Mouse (Mus musculus): ENCODE results near the gene Noto. TPM values are rescaled to one million over a fixed set of nuclear protein-coding genes. Genes with fewer than 3 reads are reported as not detected.

The Noto gene
- not detected in 2 replicates for polyA plus RNA-seq (2012; rRNA removed)

GRCm38 (mm10) chr6:85423836-85424379 is at the start of gene Noto:
Gene Noto (plus strand): TSS chr6:85423886.

DNA sequence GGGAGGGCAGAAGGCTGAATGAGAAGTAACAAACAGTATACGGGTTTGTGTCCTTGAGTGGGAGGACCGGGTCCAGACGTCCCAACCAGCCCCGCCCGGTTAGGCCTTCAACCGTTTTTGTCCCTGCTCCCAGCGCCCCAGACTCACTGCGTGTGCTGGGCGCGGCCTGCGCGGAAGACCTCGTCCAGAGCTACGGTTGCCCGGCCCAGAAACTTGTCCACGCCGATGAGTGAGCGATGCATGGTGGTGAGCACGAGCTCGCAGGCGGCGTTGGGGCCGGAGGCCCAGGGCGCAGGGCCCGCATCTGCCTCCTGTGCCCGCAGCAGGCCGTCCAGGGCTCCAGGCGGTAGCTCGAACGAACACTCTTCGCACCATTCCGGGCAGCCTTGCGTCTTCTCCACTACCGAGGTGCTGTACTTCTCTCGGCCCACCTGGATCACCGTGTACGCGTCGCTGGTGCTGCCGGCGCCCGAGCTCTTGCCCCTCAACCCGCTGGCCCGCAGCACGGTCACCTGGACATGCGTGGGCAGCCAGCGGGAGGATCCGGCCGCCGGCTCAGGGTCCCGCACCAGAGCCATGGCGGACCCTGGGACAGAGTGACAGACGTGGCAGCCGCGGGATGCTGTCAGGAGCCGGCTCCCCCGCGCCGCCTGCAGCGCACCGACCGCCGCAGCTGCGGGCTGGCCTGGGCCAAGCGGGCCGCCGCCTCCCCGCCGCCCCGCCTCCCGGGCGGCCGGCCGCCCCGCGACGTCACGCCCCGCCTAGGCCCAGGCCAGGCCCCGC is 49.5 kb upstream of the Noto start, which contains the start of gene Rab11fip5:
Gene Rab11fip5 (minus strand): TSS at position 684 of the 783 bp plus-strand sequence.

GRCm38 (mm10) chr6:85431842-85432431 is 8.3 kb downstream of the Noto start, which contains the start of gene Smyd5:
Gene Smyd5 (plus strand): TSS chr6:85431989.

DNA sequence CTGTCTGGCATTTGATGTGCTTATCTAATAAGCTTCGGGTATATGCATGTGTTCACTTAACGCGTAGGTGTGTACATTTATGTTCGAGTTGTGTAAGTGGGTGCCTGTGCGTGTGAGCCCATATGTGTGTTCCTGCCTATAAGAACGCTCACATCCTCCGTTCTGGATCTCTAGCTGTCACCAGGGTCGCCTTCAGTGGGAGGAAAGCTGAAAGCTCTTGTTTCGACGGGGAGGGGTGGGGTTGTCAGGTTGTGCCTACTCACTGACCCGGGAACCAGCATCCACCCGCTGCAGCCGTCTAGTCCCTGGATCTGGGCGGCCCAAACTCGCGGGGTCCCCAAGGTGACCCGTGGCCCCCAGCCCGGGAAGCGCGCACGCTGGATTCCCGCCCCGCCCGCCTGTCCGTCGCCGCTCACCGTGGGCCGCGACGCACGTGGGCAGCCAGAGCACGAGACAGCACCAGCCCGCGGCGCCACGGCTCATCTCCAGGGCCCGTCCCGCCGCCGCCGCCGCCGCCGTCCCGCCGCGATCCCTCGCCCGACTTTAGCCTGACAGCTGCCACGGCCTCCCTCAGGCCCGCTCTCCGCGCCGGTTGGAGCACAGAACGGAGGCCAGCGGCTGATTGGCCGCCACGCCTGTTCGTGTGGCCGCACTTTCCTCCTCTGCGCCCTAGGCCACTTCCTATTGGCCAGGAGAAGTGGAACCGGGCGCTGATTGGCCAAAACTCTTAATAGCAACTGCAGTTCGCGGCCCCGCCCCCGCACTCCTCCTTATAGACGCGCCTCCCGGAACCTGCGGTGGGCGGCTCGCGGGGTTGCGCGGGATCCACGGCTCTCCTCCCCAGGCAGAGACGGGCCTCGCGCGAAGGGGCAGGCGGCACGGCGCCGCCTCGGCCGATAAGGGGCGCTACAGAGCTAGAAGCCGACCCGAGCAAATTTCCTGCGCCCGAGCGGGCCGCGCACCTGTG is 27.3 kb downstream of the Noto start, which contains the start of gene Cct7:
Gene Cct7 (plus strand): TSS at position 818 of the 967 bp plus-strand sequence.

DNA sequence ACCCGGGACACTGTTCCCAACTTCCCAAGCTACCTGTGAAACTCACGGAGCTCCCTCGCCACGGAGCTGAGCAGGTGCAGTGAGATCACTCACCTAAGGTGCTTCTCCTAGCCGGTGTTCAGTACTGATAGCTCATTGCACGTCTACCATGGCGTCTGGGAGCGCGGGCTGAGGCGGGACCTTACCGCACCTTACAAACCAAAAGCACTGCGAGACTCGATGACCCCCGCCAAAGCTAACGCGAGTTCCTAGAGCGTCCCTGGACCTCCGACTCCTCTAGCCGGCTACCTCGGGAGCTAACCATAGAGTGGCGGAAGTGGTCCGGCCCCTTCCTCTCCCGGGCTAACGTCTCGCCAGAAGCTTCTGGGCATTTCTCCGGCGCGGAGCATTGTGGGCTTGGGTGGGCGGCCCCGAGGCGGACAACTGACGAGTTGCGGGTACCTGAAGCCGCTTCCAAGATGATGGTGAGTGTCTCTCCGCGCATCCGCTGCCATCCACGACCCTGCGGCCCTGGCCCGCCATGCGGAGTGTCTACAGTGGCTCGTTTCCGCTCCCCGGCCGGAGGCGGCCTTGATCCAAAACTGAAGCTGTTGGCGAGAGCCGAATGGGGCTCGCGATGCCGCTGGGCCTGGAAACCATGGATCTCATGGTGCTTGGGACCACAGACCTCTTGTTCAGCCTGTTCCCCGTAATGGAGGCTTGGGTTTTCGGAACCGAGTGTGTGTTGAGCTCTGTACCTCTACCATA is 28.2 kb downstream of the Noto start, which contains the start of gene Pradc1:
Gene Pradc1 (minus strand): TSS at position 307 of the 747 bp plus-strand sequence.

Other genes with a start within 250 kb of the Noto start
- not detected in 2 replicates for gene Emx1, start 236.4 kb upstream of the Noto start, polyA plus RNA-seq (2012; rRNA removed)
- 2.5 and 3.8 TPM in 2 replicates for gene Sfxn5, start 90.5 kb upstream of the Noto start, polyA plus RNA-seq (2012; rRNA removed)
- gene Rab11fip5, start 49.3 kb upstream of the Noto start, polyA plus RNA-seq (2012; rRNA removed): 5.4 and 7.6 TPM in 2 replicates
- gene Smyd5, start 8.1 kb downstream of the Noto start, polyA plus RNA-seq (2012; rRNA removed): 5.4 and 6.2 TPM in 2 replicates
- gene Cct7, start 27.6 kb downstream of the Noto start, polyA plus RNA-seq (2012; rRNA removed): 30.9 and 37.1 TPM in 2 replicates
- gene Pradc1, start 28.1 kb downstream of the Noto start, polyA plus RNA-seq (2012; rRNA removed): 13.6 and 15.3 TPM in 2 replicates
- 0.19 and 0.28 TPM in 2 replicates for gene Fbxo41, start 79.1 kb downstream of the Noto start, polyA plus RNA-seq (2012; rRNA removed)
- not detected in 2 replicates for gene Egr4, start 89.7 kb downstream of the Noto start, polyA plus RNA-seq (2012; rRNA removed)
- 0.03 and 0.10 TPM in 2 replicates for gene Alms1, start 163.6 kb downstream of the Noto start, polyA plus RNA-seq (2012; rRNA removed)

Data from stomach, adult 2 months (tissue).